Mouse (Mus musculus) right cerebral cortex, adult 18-20 months (tissue): ENCODE results near the gene Eps8l3.

Source experiments
- DNase-seq: peaks from one replicate; pipeline ENCODE4 v3.0.0; 2022; ENCODE audit warnings: mixed read lengths

Gene Eps8l3

DNA sequence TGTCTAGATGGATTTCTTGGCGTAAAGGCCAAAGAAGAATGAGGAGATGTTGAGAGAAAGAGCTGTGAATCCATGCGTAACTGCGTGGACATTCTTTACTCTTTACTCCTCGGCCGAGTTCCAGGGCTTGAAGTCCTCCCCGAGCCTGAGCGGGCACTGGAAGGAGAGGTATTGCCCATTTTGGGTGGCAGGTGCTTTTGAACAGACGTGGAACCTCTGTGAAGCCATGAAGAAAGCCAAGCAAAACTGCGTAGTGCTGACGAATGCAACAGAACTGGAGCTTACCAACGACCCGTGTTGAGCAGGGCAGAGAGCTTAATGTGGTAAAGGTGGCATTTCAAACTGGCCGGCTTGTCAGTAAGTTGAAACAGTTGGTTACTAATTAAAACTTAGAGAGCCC is 21.7 kb downstream of the Eps8l3 start:
- no peak for DNase-seq

GRCm38 (mm10) chr3:107900955-107901673 is 24.1 kb downstream of the Eps8l3 start:
- no peak for DNase-seq

GRCm38 (mm10) chr3:107905942-107906341 is 28.9 kb downstream of the Eps8l3 start:
- DNase-seq: no peak

DNA sequence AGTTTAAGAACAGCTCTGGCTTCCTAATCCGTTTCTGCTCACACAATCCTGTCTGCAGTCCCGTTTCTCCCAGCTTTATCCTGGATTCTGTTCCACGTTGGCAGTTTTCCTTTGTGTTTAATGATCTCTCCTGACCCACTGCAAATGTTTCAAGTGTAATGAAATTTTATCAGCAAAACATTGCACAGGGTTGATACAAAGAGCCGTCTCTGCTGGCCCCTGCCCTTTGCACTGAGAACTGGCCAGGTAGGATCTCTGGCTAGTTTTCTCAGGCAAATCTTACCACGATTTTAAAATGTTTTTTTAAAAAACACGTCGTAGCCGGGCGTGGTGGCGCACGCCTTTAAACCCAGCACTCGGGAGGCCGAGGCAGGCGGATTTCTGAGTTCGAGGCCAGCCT is 39.6 kb downstream of the Eps8l3 start:
- DNase-seq: no peak

- DNase-seq: no peak
Measured at GRCm38 (mm10) chr3:107917097-107917496, 40.1 kb downstream of the Eps8l3 start.

DNA sequence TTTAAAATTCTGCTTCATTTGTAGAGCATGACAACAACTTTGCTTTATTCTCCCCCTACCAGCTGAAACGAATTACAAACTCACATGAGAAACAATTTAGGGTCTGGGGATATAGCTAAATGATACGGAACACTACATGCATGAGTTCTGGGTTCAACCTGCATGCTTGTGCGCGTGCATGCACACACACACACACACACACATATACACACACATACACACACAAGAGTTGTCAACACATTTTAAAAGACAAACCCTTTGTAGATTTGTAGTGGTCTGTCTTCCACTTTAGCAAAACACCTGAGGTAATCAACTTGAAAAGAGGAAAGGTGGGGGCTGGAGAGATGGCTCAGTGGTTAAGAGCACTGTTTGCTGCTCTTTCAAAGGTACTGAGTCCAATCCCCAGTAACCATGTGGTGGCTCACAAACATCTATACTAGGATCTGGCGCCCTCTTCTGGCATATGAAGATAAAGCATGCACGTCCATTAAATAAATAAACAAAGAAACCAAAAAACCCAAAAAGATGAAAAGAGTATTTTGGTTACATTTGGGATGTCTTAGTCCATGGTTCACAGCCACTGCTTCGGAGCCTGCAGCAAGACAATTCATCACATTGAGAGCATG is 40.9 kb downstream of the Eps8l3 start:
- DNase-seq: peak; percentile 67

DNA sequence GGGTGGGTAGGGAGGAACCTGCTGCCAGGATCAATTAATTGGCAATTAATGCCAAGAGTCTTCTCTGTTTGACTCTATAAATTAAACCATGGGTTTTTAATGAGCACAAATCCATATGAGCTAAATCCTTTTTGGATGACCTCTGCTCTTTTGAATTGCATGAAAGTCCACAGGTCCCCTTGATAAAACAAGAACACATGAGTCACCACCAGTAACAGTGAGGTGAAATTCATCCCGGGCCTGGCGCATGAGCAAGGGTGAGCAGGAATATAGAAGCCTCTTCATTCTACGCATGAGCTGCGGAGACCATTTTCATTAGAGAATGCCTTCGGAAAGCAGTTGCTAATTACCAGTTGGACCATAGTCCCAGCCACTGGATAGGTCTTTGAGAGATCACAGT is 43.3 kb downstream of the Eps8l3 start:
- DNase-seq: no peak

GRCm38 (mm10) chr3:107925335-107925734 is 48.3 kb downstream of the Eps8l3 start:
- DNase-seq: no peak

GRCm38 (mm10) chr3:107927841-107928240 is 50.8 kb downstream of the Eps8l3 start:
- DNase-seq: no peak

GRCm38 (mm10) chr3:107928691-107929090 is 51.7 kb downstream of the Eps8l3 start:
- no peak for DNase-seq

DNA sequence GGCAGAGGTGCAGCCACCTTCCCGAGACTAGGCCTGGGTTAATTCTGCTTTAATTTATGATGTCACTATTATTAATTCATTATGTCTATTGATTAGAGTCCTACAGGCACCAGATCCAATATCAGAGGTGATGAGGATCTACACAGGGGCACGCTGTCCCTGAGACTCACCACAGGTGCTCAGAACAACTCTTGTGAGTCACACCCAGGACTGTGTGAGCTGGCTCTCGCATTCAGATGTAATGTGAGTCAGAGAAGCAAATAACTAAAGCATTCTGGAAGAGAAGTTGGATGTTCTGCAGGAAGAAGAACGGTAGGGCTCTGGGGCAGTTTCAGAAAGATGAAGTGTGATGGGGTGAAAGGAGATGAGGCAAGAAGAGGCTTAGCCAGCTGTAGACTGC is 52.2 kb downstream of the Eps8l3 start:
- no peak for DNase-seq

DNA sequence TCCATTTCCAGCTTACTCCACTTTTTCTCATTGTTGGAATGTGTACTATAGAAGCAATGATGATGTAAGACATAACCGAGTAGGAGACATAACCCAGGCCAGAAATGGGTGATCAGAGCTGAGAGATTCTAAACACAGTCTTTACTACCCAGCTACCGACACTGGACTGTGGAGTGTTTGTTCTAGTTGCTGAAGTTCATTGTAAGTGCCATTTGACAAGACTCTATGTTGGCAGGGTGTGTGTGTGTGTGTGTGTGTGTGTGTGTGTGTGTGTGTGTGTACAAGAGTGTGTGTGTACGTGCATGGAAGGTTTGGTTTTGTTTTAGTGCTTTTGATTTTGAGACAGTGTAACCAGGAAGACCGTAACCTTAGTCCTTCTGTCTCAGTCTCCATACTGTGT is 52.7 kb downstream of the Eps8l3 start:
- no peak for DNase-seq

GRCm38 (mm10) chr3:107931134-107931533 is 54.1 kb downstream of the Eps8l3 start:
- DNase-seq: no peak

GRCm38 (mm10) chr3:107931670-107932069 is 54.6 kb downstream of the Eps8l3 start, which contains the start of gene Gstm7:
Gstm7 (minus strand) TSS chr3:107931817.
- DNase-seq: peak; percentile 98

- DNase-seq: no peak
Measured at GRCm38 (mm10) chr3:107932128-107932527, 55.1 kb downstream of the Eps8l3 start.

GRCm38 (mm10) chr3:107935268-107935667 is 58.2 kb downstream of the Eps8l3 start:
- peak; percentile 27 for DNase-seq

GRCm38 (mm10) chr3:107935888-107936287 is 58.9 kb downstream of the Eps8l3 start:
- no peak for DNase-seq

DNA sequence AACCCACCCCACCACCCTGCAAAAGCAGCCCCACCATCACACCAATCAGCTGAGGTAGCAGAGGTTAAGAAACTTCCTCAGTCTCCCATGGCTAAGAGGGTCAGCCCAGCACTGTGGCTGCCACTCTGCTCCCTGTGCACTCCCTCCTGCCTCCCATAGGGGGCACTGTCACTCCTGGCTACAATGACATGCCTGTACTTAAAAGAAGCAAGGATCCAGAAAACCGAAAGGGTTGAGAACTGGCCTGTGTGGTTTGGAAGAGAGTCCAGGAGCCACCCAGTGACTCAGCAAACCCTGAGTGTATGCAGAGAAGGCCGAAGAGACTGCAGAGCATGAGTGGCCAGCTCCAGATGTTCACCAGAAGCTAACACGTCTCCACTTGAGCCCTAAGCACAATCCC is 62.4 kb downstream of the Eps8l3 start:
- DNase-seq: peak; percentile 47

- DNase-seq: peak; percentile 56
Measured at GRCm38 (mm10) chr3:107939830-107940229, 62.8 kb downstream of the Eps8l3 start.

GRCm38 (mm10) chr3:107940524-107940923 is 63.5 kb downstream of the Eps8l3 start:
- no peak for DNase-seq

DNA sequence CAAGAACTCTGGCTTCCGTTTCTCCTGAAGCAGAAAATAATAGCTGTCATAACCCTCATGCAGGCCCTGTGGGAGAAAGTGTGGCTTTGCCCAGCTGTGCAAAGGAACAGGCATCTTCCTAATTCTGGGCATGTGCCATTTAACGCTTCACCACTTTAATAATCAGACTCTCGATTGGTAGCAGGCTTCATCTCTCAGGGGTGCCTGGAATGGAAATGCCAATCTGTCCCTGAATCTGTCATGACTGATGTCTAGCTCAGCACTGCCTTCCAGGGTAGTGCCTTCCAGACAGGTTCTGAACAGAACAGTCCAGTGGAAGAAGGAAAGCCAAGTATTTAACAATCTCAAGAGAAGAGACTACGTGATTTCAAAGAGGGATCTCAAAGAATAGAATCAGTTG is 64.2 kb downstream of the Eps8l3 start:
- DNase-seq: no peak
